Mouse (Mus musculus) hindbrain, embryonic 11.5 days (tissue): ENCODE results near the gene Mgat2. TPM values are rescaled to one million over a fixed set of nuclear protein-coding genes. Genes with fewer than 3 reads are reported as not detected.
A peak's percentile ranks its signal among the peaks of the same experiment; 100 is the strongest.

Experiments used
- ATAC-seq: fragments of 200-750 bp; cut with Nextera tagmentation; 2 replicates; pipeline ENCODE4 v1.8.0; 2017; ENCODE audit warnings: mild to moderate bottlenecking, moderate TSS enrichment, moderate library complexity; ENCODE audit not compliant: low FRiP score
- DNase-seq: peaks from one replicate; pipeline ENCODE4 v3.0.0-alpha.2; 2015; ENCODE audit warnings: low spot score
- H3K27ac ChIP-seq: fragments of 300-500 bp; sonication (generic); 2 replicates; pipeline ENCODE4 v1.5.1; 2014; ENCODE audit warnings: mild to moderate bottlenecking, low read depth, low read length
- H3K27me3 ChIP-seq: fragments of 300-500 bp; sonication (generic); 2 replicates; pipeline ENCODE4 v1.6.1; 2014; ENCODE audit warnings: mild to moderate bottlenecking, low read length, moderate library complexity, mixed read lengths; ENCODE audit not compliant: control insufficient read depth, insufficient read depth
- H3K36me3 ChIP-seq: fragments of 300-500 bp; sonication (generic); 2 replicates; pipeline ENCODE4 v1.6.1; 2014; ENCODE audit warnings: mild to moderate bottlenecking, low read length, moderate library complexity, mixed read lengths; ENCODE audit not compliant: control insufficient read depth, insufficient read depth
- H3K4me1 ChIP-seq: fragments of 300-500 bp; sonication (generic); replicated peaks from 2 replicates; pipeline ENCODE4 v1.6.1; 2014; ENCODE audit warnings: low read length, mixed read lengths; ENCODE audit not compliant: control insufficient read depth, insufficient read depth
- H3K4me2 ChIP-seq: fragments of 300-500 bp; sonication (generic); replicated peaks from 2 replicates; pipeline ENCODE4 v1.6.1; 2014; ENCODE audit warnings: mild to moderate bottlenecking, low read depth, low read length
- H3K4me3 ChIP-seq: fragments of 300-500 bp; sonication (generic); 2 replicates; pipeline ENCODE4 v1.5.1; 2014; ENCODE audit warnings: low read depth, low read length
- H3K9ac ChIP-seq: fragments of 300-500 bp; sonication (generic); 2 replicates; pipeline ENCODE4 v1.6.1; 2014; ENCODE audit warnings: low read depth, low read length
- H3K9me3 ChIP-seq: fragments of 300-500 bp; sonication (generic); 2 replicates; pipeline ENCODE4 v1.6.1; 2016; ENCODE audit warnings: low read length; ENCODE audit not compliant: control insufficient read depth
- WGBS: fragments of 180-500 bp; shearing (Covaris S2); extraction: QIAGEN DNeasy Blood & Tissue Kit; methylation state at CpG from one replicate; pipeline ENCODE4 v1.1.7; 2014; 5-methylcytosine and 5-hydroxymethylcytosine counted together
- polyA plus RNA-seq: library from polyadenylated mRNA; unstranded; fragments of >200 nt; fragmentation: Nextera tagmentation; extraction: Ambion mirVana; gene quantifications from 2 replicates; pipeline ENCODE4 v1.2.1, GENCODE M21; 2014

Gene Mgat2
- polyA plus RNA-seq, 1 experiment from 2014 or later = 35.9 TPM

GRCm38 (mm10) chr12:69168461-69169106 lies 15.4 kb upstream of the Mgat2 start, which contains the start of gene Lrr1:
Gene Lrr1, plus strand, starts transcription at chr12:69168814.
- DNase-seq = peak; percentile 87
- Histone ChIP-seq H3K4me1 (no peaks in the 10 kb centered on the region), H3K27ac (peak within 1 kb of the TSS; percentile 47; the same call in 1 of the 2 replicates), H3K9me3 (no peaks in the 10 kb centered on the region), H3K36me3 (no peaks in the 10 kb centered on the region), H3K4me2 (peak within 1 kb of the TSS; percentile 67), H3K9ac (peak within 1 kb of the TSS; percentile 73), H3K27me3 (no peaks in the 10 kb centered on the region), H3K4me3 (peak within 1 kb of the TSS; percentile 59)
- peak; percentile 97 for ATAC-seq
- WGBS = under 1% methylated on average over 40 of the region's 40 CpGs

- Histone ChIP-seq H3K27ac (no peak overlapping the region), H3K9me3 (no peaks in the 10 kb centered on the region), H3K4me2 (no peak overlapping the region), H3K4me3 (no peak overlapping the region), H3K36me3 (no peaks in the 10 kb centered on the region; the same call in 1 of the 2 replicates), H3K4me1 (no peaks in the 10 kb centered on the region), H3K9ac (no peak overlapping the region), H3K27me3 (no peaks in the 10 kb centered on the region)
- DNase-seq = no peak
- no peak for ATAC-seq
- 96% methylated on average over 2 of the region's 2 CpGs for WGBS
These were observed 12.7 kb upstream of the Mgat2 start for GRCm38 (mm10) chr12:69171307-69171706.

GRCm38 (mm10) chr12:69175975-69176374 lies 8.0 kb upstream of the Mgat2 start:
- Histone ChIP-seq H3K9me3 (no peaks in the 10 kb centered on the region), H3K4me1 (no peaks in the 10 kb centered on the region), H3K4me2 (no peak overlapping the region), H3K9ac (no peak overlapping the region), H3K4me3 (no peak overlapping the region), H3K27ac (no peak overlapping the region), H3K36me3 (no peaks in the 10 kb centered on the region; the same call in 1 of the 2 replicates), H3K27me3 (no peaks in the 10 kb centered on the region)
- 93% methylated on average over 3 of the region's 3 CpGs for WGBS
- DNase-seq = no peak
- ATAC-seq = no peak

GRCm38 (mm10) chr12:69177526-69177925 lies 6.4 kb upstream of the Mgat2 start:
- Histone ChIP-seq H3K27me3 (no peaks in the 10 kb centered on the region), H3K36me3 (no peaks in the 10 kb centered on the region; the same call in 1 of the 2 replicates), H3K27ac (no peak overlapping the region), H3K9me3 (no peaks in the 10 kb centered on the region), H3K4me1 (no peaks in the 10 kb centered on the region), H3K4me3 (no peak overlapping the region), H3K9ac (no peak overlapping the region), H3K4me2 (no peak overlapping the region)
- no peak for DNase-seq
- 85% methylated on average over 3 of the region's 3 CpGs for WGBS
- no peak for ATAC-seq

- ATAC-seq (no peak), DNase-seq (no peak)
- H3K4me2 ChIP-seq = no peak overlapping the region
- H3K36me3 ChIP-seq = no peaks in the 10 kb centered on the region; the same call in 1 of the 2 replicates
- H3K4me1 ChIP-seq = no peaks in the 10 kb centered on the region
- H3K4me3 ChIP-seq = no peak overlapping the region
- H3K9ac ChIP-seq = no peak overlapping the region
- no peaks in the 10 kb centered on the region for H3K9me3 ChIP-seq
- H3K27ac ChIP-seq = no peak overlapping the region
- no peaks in the 10 kb centered on the region for H3K27me3 ChIP-seq
- WGBS = 72% methylated on average over 12 of the region's 12 CpGs
These were observed 4.6 kb upstream of the Mgat2 start for GRCm38 (mm10) chr12:69179371-69179770.

GRCm38 (mm10) chr12:69181800-69182199 lies 2.2 kb upstream of the Mgat2 start:
- H3K4me3 ChIP-seq = no peak overlapping the region
- H3K27me3 ChIP-seq = no peaks in the 10 kb centered on the region
- H3K4me1 ChIP-seq = no peaks in the 10 kb centered on the region
- WGBS = 91% methylated on average over 4 of the region's 4 CpGs
- no peaks in the 10 kb centered on the region for H3K9me3 ChIP-seq
- ATAC-seq (no peak), DNase-seq (no peak)
- no peak overlapping the region for H3K9ac ChIP-seq
- H3K27ac ChIP-seq = no peak overlapping the region
- no peak overlapping the region for H3K4me2 ChIP-seq
- H3K36me3 ChIP-seq = no peaks in the 10 kb centered on the region

- peak overlapping the region; percentile 87 for H3K4me3 ChIP-seq
- peak overlapping the region; percentile 91 for H3K9ac ChIP-seq
- H3K9me3 ChIP-seq = no peaks in the 10 kb centered on the region
- 3% methylated on average over 60 of the region's 86 CpGs for WGBS
- H3K4me1 ChIP-seq = no peaks in the 10 kb centered on the region
- ATAC-seq (peak; percentile 68), DNase-seq (peak; percentile 68)
- H3K4me2 ChIP-seq = peak overlapping the region; percentile 97
- H3K36me3 ChIP-seq = peaks cover 2% of the 10 kb centered on the region; the same call in 1 of the 2 replicates
- peak overlapping the region; percentile 90 for H3K27ac ChIP-seq
- no peaks in the 10 kb centered on the region for H3K27me3 ChIP-seq
These were observed 662 bp downstream of the Mgat2 start for GRCm38 (mm10) chr12:69184342-69185295.

- Histone ChIP-seq H3K9ac (peak overlapping the region; percentile 91), H3K27me3 (no peaks in the 10 kb centered on the region), H3K9me3 (no peaks in the 10 kb centered on the region), H3K4me3 (peak overlapping the region; percentile 87), H3K4me2 (peak overlapping the region; percentile 97), H3K4me1 (no peaks in the 10 kb centered on the region), H3K36me3 (peaks cover 2% of the 10 kb centered on the region; the same call in 1 of the 2 replicates), H3K27ac (no peak overlapping the region)
- WGBS = 76% methylated on average over 7 of the region's 7 CpGs
- no peak for ATAC-seq
- no peak for DNase-seq
These were observed 1.4 kb downstream of the Mgat2 start for GRCm38 (mm10) chr12:69185371-69185770.
